Mouse (Mus musculus) lung, postnatal 0 days (tissue): ENCODE measurements around the gene Sgms1.

Source experiments
- CTCF ChIP-seq: IDR thresholded peaks from 2 replicates; pipeline ENCODE4 v1.5.1; 2016; ENCODE audit warnings: antibody characterized with exemption, mild to moderate bottlenecking
- EP300 ChIP-seq: IDR thresholded peaks from 2 replicates; pipeline ENCODE4 v1.6.1; 2016; ENCODE audit warnings: antibody characterized with exemption, mild to moderate bottlenecking, control low read depth

DNA sequence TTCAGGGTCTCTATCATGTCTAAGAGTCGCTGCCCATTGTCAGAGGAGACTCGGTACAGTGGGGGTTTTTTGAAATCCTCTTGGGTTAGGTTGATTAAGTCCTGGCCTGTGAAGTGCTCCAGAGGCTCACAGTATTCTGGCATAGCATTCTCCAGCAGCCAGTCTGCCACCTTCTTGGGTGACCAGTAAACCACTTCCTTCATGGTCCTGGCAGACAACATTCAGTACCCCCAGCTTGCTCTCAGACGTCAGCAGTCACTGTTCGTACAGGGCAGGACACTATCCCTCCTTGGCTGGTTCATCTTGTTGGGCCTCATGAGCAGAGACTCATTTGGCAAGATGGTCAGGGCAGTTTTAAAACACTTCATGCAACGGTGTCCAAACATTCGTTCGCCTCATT is 229.6 kb downstream of the Sgms1 start:
- TF ChIP-seq CTCF: no peak
- TF ChIP-seq EP300: no peak
